Mouse (Mus musculus) frontal cortex, postnatal 36 days (tissue): ENCODE measurements at regions not wholly inside any gene's neighbourhood (a gene's known extent, or its start where the extent isn't known, plus 50 kb on each side); places are given as distances from the start of the nearest gene placed in this dataset.

ENCODE experiments used
- DNase-seq, 2 experiments: peaks; one replicate each; pipeline ENCODE4 v3.0.0; 2022; ENCODE audit warnings: low spot score in 2 of 2

DNA sequence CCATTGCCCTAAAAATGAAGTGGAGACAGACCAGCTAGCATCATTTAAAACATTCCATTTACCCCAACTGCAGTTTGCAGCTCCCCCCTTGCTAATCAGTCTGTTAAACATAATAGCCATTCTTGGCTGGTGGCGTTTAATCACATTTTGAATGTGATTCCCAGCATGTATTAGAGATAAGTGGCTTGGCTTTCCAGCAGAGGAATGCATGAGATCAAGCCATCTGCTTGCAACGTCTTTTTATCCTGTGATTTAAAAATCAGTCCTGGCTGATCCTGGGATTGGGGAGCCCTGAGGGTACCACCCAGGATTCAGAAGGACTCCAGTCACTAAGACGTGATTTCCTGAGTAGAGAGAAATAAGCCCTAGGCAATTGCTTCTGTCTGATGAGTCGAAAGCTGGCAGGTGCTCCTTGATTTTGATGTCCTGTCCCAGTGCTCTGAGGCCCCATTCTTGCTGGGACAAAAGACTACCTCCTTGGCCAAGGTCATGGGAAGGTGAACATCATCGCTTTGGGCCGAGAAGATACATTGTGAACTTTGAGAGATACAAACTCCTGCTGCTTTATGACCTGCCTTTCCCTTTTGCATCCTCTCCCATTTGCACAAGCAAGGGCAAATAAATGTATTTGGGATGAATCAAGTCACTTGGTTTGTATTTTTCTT lies 623.8 kb downstream of the Tmem132b start:
- DNase-seq, result no peak

- no peak for DNase-seq
Observed at GRCm38 (mm10) chr5:126186111-126186510, 654.5 kb downstream of the Tmem132b start.

GRCm38 (mm10) chr5:126199876-126200275 lies 668.3 kb downstream of the Tmem132b start:
- DNase-seq, result peak in 1 of 2 experiments; percentile 19

- peak in 1 of 2 experiments; percentile 8 for DNase-seq
Observed at GRCm38 (mm10) chr5:126201535-126201934, 670.0 kb downstream of the Tmem132b start.

DNA sequence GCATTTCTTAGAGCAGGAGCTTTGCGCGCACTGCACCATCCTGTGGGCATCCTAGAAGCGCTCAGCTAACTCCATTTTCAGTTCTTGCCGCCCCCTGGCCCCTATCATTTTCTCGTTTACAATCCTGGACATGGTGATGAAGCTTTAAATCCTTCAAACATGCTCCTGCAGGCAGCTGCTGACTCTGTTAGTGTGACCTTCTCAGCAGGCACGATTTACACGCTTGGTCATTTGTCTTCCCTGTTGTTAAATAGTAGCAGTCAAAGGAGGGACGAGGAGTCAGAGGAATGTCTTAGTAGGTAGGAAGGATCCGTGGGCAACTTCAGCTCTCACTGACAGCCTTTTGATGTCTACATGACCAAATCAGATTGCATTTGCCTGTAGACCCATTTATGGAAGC lies 670.4 kb downstream of the Tmem132b start:
- DNase-seq, result no peak

GRCm38 (mm10) chr5:126217016-126217415 lies 685.4 kb downstream of the Tmem132b start:
- DNase-seq, result peak in 1 of 2 experiments; percentile 8

- no peak for DNase-seq
Observed at GRCm38 (mm10) chr5:126217746-126218145, 686.2 kb downstream of the Tmem132b start.

- DNase-seq, result no peak
Observed at GRCm38 (mm10) chr5:126223696-126224095, 692.1 kb downstream of the Tmem132b start.

DNA sequence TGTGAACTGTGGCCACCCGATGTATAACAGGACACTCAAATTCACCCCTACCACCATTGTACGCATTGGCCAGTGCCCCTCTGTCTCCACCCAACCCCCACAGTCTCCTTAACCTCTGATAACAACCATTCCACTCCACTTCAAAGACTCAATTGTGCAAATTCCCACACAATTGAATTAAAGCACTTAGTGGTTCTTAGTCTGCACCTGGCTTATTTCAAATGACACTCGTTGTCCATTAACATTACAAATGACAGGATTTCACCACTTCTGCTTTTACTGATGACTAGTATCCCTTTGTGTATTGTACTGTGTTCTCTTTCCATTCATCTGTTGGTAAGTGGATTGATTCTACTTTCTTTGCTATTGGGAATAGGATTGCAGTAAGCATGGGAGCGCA lies 699.2 kb downstream of the Tmem132b start:
- DNase-seq, result no peak

GRCm38 (mm10) chr5:126238071-126238470 lies 706.5 kb downstream of the Tmem132b start:
- peak; percentile 26 to 36 for DNase-seq

DNA sequence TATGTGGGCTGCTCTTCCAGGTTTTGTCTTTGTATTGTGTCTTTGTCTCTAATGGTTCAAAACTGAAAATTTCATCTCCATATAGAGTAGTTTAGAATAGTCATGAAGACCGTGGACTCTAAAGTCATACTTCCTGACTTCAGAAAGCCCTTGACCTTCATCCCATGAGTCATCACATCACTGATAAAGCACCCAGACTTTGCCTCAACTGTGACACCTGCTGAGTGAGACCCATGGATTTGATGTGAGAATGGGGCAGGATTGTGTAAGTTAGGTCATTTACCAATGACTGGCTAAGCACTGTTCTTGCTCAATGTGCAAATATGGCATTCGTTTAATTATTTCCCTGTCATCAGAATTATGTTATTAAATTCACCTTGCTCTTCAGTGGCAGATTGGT lies 714.2 kb downstream of the Tmem132b start:
- no peak for DNase-seq

DNA sequence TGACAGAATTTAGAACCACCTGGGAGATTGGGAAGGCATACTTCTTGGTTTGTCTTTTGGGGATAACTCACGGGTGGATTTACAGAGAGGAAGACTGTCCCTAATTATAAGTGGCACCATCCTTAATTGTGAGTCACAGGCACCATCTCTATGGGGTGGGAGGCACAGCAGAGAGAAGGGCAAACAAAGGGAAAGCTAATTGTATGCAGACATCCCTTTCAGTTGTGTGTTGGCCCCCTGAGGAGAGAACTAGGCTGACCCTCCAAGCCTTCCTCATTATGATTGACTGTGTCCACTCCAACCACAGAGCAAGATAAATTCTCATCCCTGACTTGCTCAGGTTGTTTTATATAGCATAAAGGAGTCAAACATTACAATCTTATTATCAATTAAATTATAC lies 718.8 kb downstream of the Tmem132b start:
- DNase-seq, result no peak

DNA sequence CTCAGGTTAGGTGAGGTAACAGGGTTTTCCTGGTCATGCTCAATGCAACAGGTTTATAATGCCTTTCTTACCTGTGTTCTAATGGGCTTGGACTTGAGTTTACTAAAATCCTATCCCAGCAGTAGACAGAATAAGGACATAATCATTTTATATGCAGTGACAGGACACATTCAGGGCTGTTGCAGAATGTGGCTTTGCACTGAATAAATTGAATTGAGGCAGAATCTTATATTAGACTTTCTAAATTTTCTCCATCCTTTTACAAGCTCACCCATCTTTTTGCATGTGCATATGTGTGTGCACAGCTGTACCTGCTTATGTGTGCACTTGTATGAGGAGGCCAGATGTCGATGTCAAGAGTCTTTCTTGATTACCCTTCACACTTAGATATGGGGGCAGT lies 723.1 kb downstream of the Tmem132b start:
- no peak for DNase-seq

DNA sequence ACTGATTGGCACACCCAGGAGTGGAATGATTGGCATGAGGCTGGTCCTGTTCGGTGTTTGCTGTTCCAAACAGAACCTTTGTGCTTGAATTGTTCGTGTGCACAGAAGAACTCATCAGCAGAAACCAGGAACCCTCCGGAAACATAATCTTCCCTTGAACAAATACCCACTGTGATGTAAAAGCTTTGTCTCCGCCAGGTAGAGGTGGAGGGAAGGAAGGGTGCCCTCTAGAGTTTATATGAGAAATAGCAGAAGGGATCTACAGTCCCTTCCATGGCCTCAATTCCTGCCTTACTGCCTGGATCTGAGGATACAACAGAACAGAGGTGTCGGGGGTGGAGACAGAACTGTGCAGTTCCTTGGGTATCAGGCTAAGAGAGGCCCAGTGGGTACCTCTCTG lies 726.3 kb downstream of the Tmem132b start:
- DNase-seq, result no peak

DNA sequence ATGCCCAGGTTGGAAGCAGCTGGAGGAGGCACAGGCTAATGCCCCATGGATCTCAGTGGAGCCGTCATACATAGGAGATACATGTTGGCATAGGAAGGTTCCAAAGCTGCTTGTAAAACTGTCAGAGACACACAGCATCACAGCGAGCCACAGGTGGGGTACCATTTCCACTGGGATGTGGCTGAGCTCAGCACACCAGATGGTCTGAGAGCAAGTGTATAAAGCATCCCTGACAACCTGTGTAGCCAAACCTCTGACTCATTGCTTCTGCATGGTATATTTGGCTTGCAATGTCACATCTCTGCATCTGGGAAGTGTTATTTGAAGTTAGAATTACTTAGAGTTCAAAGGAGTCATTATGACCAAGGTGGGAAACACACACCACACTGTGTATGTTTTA lies 734.9 kb downstream of the Tmem132b start:
- DNase-seq, result peak in 1 of 2 experiments; percentile 59

DNA sequence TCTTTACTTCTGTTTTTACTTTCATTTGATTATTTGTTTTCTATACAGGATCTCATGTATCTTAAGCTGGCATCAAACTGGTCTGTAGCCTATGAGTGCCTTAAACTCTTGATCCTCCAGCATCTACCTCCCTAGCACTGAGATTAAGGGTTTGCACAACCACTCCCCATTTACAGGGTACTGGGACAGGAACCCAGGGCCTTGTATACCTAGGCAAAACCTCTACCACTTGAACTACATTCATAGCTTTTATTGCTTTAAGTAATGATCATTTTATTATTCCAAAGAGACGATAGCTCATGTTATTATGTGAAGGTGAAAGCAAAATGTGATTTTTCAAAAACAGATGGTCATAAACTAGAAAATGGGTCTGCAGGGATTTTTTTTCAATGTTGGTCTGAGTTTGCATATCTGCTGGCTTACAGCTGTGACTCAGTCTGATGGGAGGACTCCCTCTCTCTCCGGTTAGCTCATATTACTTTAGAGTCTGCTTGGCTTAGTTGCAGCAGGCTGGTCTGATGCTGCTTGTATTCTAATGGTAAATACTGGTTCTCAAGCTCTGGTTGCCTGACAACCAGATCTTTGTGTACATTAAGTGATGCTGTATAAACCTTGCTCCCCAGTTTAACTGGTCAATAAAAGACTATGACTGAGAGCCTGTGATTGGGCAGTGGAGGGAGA lies 735.5 kb downstream of the Tmem132b start:
- DNase-seq, result no peak

- peak in 1 of 2 experiments; percentile 39 for DNase-seq
Observed at GRCm38 (mm10) chr5:126268592-126268991, 737.0 kb downstream of the Tmem132b start.

DNA sequence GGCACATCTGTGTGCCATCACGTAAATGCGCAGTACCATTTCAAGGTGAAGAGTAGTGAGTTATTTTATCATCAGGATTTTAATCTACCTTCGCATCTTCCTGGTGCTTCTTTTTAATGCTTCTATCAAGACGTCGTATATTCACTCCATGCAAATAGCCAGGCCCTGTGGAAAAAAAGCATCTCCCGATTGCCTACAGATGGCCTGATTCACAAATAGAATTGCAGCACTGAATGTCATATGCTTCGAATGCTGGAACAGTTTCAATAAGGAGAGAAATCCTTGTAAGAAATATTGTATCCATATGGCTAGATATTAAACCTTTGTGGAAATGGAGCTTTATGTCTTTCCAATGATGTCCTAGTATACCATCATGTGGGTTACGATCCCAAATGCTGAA lies 742.7 kb downstream of the Tmem132b start:
- DNase-seq, result peak in 1 of 2 experiments; percentile 51

DNA sequence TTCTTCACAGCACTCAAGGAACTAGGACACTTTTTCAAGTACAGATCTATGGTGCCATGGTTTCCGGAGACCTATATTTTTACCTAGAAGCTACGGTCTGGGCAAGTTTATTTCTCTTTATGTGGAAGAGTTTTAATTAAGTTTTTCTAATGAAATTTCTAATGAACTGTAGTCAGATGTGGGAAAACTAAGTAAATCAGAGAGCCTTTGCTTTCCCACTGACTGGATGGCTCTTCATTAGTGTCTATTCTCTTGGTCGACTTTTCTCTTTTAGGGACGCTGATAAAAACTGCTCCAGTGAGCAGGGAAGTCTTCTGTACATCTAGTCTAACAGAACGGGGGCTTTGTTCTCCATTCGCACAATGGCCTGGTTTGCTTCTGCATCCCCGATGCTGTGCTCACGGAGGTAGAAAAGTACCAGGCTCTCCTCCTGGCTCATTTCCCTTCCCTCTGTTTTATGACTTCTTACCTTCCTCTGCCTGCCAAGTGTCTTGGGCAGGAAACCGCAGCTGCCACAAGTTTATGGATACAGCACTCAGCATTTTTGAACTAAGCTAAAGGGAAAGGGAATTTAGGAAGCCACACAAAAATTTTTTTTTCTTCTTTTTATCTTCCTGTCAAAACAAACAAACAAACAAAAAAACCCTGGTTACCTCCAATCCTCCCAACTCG lies 749.6 kb downstream of the Tmem132b start:
- DNase-seq, result no peak

DNA sequence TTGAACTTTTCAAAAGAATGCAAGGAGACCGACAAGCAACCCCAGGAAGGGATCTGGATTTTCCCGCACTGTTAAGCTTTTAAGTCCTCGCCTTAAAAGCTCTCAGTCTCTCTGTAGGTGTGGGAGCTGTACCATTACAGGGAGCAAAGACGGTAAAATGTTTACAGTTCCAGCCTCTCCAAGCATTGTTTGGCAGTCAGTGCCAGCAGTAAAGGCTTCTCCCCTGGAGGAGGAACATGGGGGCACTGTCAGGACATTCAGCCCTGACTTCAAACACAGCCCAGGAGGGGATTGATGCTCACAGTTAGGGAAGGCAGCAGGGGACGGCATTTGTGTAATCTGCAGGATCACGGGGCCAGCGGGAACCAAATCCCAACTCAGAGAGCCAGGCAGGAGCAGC lies 750.2 kb downstream of the Tmem132b start:
- DNase-seq, result no peak

GRCm38 (mm10) chr5:126324847-126325246 lies 793.3 kb downstream of the Tmem132b start:
- DNase-seq, result no peak

GRCm38 (mm10) chr5:126328276-126328675 lies 796.7 kb downstream of the Tmem132b start:
- DNase-seq, result no peak

- DNase-seq, result no peak
Observed at GRCm38 (mm10) chr5:126335091-126335490, 803.5 kb downstream of the Tmem132b start.
